Mouse (Mus musculus): ENCODE data around the gene Stub1. TPM values are rescaled to one million over a fixed set of nuclear protein-coding genes. Genes with fewer than 3 reads are reported as not detected.

The Stub1 gene
- polyA plus RNA-seq, 1 experiment from 2014 or later = 336 TPM

DNA sequence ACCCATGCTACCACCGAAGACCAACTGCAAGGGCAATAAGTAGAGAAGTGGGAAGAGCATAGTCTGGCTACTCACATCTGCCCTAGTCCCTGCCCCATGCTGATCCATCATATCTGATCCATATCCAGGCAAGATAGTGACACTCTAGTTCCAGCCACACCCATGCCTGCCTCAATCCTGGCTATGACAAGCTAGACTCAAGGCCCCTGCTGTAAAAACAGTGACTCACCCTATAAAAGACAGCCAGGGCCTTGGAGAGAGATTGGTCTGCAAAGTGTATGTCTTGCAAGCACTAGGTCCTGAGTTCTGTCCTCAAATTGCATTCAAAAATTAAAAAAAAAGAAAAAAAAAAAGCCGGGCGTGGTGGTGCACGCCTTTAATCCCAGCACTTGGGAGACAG is 26.7 kb downstream of the Stub1 start:
- H3K4me3 ChIP-seq (replicated peaks; ENCODE audit: low read length) = no peak overlapping the region
- no peak overlapping the region for H3K4me2 ChIP-seq (replicated peaks)
- H3K27ac ChIP-seq = no peak overlapping the region
- peaks cover 45% of the 10 kb centered on the region for H3K4me1 ChIP-seq (replicated peaks; ENCODE audit: control insufficient read depth, insufficient read depth, low read length)
- no peaks in the 10 kb centered on the region for H3K27me3 ChIP-seq (ENCODE audit: control insufficient read depth, insufficient read depth, low read length)
- no peaks in the 10 kb centered on the region for H3K9me3 ChIP-seq (ENCODE audit: control insufficient read depth, low read length)
- ATAC-seq (ENCODE audit: low FRiP score) = no peak
- WGBS = 83% methylated on average over 4 of the region's 4 CpGs
- no peak for DNase-seq (ENCODE audit: low spot score)
- H3K36me3 ChIP-seq (replicated peaks; ENCODE audit: control insufficient read depth, insufficient read depth) = no peaks in the 10 kb centered on the region
- no peak overlapping the region for H3K9ac ChIP-seq

- Histone ChIP-seq H3K36me3 (replicated peaks; ENCODE audit: control insufficient read depth, insufficient read depth) (no peaks in the 10 kb centered on the region), H3K27ac (peak overlapping the region; percentile 90), H3K4me1 (replicated peaks; ENCODE audit: control insufficient read depth, insufficient read depth, low read length) (peaks cover 24% of the 10 kb centered on the region), H3K27me3 (ENCODE audit: control insufficient read depth, insufficient read depth, low read length) (no peaks in the 10 kb centered on the region), H3K9me3 (ENCODE audit: control insufficient read depth, low read length) (no peaks in the 10 kb centered on the region), H3K4me3 (replicated peaks; ENCODE audit: low read length) (no peak overlapping the region), H3K9ac (peak overlapping the region; percentile 43), H3K4me2 (replicated peaks) (peak overlapping the region; percentile 36)
- peak; percentile 81 for DNase-seq (ENCODE audit: low spot score)
- WGBS = 9% methylated on average over 10 of the region's 10 CpGs
- peak; percentile 85 for ATAC-seq (ENCODE audit: low FRiP score)
Observed at GRCm38 (mm10) chr17:25802825-25803517, 30.2 kb downstream of the Stub1 start.

DNA sequence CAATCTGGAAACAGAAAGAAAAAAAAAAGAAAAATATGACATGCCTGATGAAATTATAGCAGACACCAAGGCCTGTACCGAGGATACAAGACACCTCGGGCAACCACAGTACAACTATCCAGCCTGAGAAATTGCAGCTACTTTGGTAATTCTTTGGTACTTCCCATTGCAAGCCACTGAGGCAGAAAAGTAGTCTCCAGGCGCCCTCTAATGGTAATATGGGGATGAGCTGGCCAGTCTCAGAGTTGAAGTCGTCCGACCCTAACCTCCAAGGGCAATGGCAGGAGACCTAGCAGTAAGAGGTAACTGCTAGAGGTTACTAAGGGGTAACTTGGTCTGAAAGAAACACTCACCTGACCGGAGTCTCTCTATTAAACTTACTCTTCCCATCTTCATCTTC is 32.2 kb downstream of the Stub1 start:
- Histone ChIP-seq H3K9me3 (ENCODE audit: control insufficient read depth, low read length) (no peaks in the 10 kb centered on the region), H3K4me1 (replicated peaks; ENCODE audit: control insufficient read depth, insufficient read depth, low read length) (peaks cover 31% of the 10 kb centered on the region), H3K9ac (no peak overlapping the region), H3K27ac (no peak overlapping the region), H3K4me3 (replicated peaks; ENCODE audit: low read length) (no peak overlapping the region), H3K4me2 (replicated peaks) (no peak overlapping the region), H3K36me3 (replicated peaks; ENCODE audit: control insufficient read depth, insufficient read depth) (no peaks in the 10 kb centered on the region), H3K27me3 (ENCODE audit: control insufficient read depth, insufficient read depth, low read length) (no peaks in the 10 kb centered on the region)
- WGBS = 10% methylated on average over 6 of the region's 6 CpGs
- peak; percentile 82 for DNase-seq (ENCODE audit: low spot score)
- ATAC-seq (ENCODE audit: low FRiP score) = no peak

- 0% methylated on average over 35 of the region's 35 CpGs for WGBS
- Histone ChIP-seq H3K4me3 (replicated peaks; ENCODE audit: low read length) (peak within 1 kb of the TSS; percentile 49), H3K36me3 (replicated peaks; ENCODE audit: control insufficient read depth, insufficient read depth) (no peaks in the 10 kb centered on the region), H3K4me1 (replicated peaks; ENCODE audit: control insufficient read depth, insufficient read depth, low read length) (peaks cover 20% of the 10 kb centered on the region), H3K9me3 (ENCODE audit: control insufficient read depth, low read length) (no peaks in the 10 kb centered on the region), H3K27me3 (ENCODE audit: control insufficient read depth, insufficient read depth, low read length) (no peaks in the 10 kb centered on the region), H3K9ac (peak within 1 kb of the TSS; percentile 47), H3K27ac (peak within 1 kb of the TSS; percentile 62), H3K4me2 (replicated peaks) (peak within 1 kb of the TSS; percentile 70)
- peak; percentile 72 for DNase-seq (ENCODE audit: low spot score)
- ATAC-seq (ENCODE audit: low FRiP score) = peak; percentile 63
Observed at GRCm38 (mm10) chr17:25796951-25797369, 36.2 kb downstream of the Stub1 start, which contains the start of gene Metrn. Gene Metrn, minus strand, starts transcription at chr17:25797136.

- H3K27ac ChIP-seq = peak overlapping the region; percentile 62
- H3K9me3 ChIP-seq (ENCODE audit: control insufficient read depth, low read length) = no peaks in the 10 kb centered on the region
- H3K9ac ChIP-seq = peak overlapping the region; percentile 47
- peak overlapping the region; percentile 70 for H3K4me2 ChIP-seq (replicated peaks)
- DNase-seq (ENCODE audit: low spot score) (no peak), ATAC-seq (ENCODE audit: low FRiP score) (no peak)
- no peaks in the 10 kb centered on the region for H3K27me3 ChIP-seq (ENCODE audit: control insufficient read depth, insufficient read depth, low read length)
- peak overlapping the region; percentile 49 for H3K4me3 ChIP-seq (replicated peaks; ENCODE audit: low read length)
- no peaks in the 10 kb centered on the region for H3K36me3 ChIP-seq (replicated peaks; ENCODE audit: control insufficient read depth, insufficient read depth)
- under 1% methylated on average over 36 of the region's 37 CpGs for WGBS
- H3K4me1 ChIP-seq (replicated peaks; ENCODE audit: control insufficient read depth, insufficient read depth, low read length) = peaks cover 24% of the 10 kb centered on the region
Observed at GRCm38 (mm10) chr17:25796211-25796771, 36.9 kb downstream of the Stub1 start.

- H3K27ac ChIP-seq = peak within 1 kb of the TSS; percentile 62
- peak within 1 kb of the TSS; percentile 49 for H3K4me3 ChIP-seq (replicated peaks; ENCODE audit: low read length)
- peak within 1 kb of the TSS; percentile 70 for H3K4me2 ChIP-seq (replicated peaks)
- ATAC-seq (ENCODE audit: low FRiP score) (no peak; the same call in 1 of the 2 replicates), DNase-seq (ENCODE audit: low spot score) (no peak)
- H3K9ac ChIP-seq = peak within 1 kb of the TSS; percentile 47
- no peaks in the 10 kb centered on the region for H3K27me3 ChIP-seq (ENCODE audit: control insufficient read depth, insufficient read depth, low read length)
- H3K9me3 ChIP-seq (ENCODE audit: control insufficient read depth, low read length) = no peaks in the 10 kb centered on the region
- no peaks in the 10 kb centered on the region for H3K36me3 ChIP-seq (replicated peaks; ENCODE audit: control insufficient read depth, insufficient read depth)
- 5% methylated on average over 6 of the region's 6 CpGs for WGBS
- H3K4me1 ChIP-seq (replicated peaks; ENCODE audit: control insufficient read depth, insufficient read depth, low read length) = peaks cover 26% of the 10 kb centered on the region
Observed at GRCm38 (mm10) chr17:25795609-25796092, 37.6 kb downstream of the Stub1 start, which contains the start of gene AC134908.4. Gene AC134908.4, minus strand, starts transcription at chr17:25795659.

GRCm38 (mm10) chr17:25794998-25795397 is 38.2 kb downstream of the Stub1 start:
- WGBS = 39% methylated on average over 17 of the region's 17 CpGs
- H3K27me3 ChIP-seq (ENCODE audit: control insufficient read depth, insufficient read depth, low read length) = no peaks in the 10 kb centered on the region
- peak overlapping the region; percentile 70 for H3K4me2 ChIP-seq (replicated peaks)
- H3K27ac ChIP-seq = peak overlapping the region; percentile 40
- ATAC-seq (ENCODE audit: low FRiP score) = no peak
- H3K9me3 ChIP-seq (ENCODE audit: control insufficient read depth, low read length) = no peaks in the 10 kb centered on the region
- peak overlapping the region; percentile 47 for H3K9ac ChIP-seq
- peak overlapping the region; percentile 49 for H3K4me3 ChIP-seq (replicated peaks; ENCODE audit: low read length)
- no peak for DNase-seq (ENCODE audit: low spot score)
- H3K36me3 ChIP-seq (replicated peaks; ENCODE audit: control insufficient read depth, insufficient read depth) = 0 out of 2 replicates have a peak, but pooled peaks cover under 1% of the 10 kb centered on the region
- H3K4me1 ChIP-seq (replicated peaks; ENCODE audit: control insufficient read depth, insufficient read depth, low read length) = peaks cover 26% of the 10 kb centered on the region

GRCm38 (mm10) chr17:25794197-25794596 is 39.0 kb downstream of the Stub1 start:
- Histone ChIP-seq H3K27ac (peak overlapping the region; percentile 40; the same call in 1 of the 2 replicates), H3K4me3 (replicated peaks; ENCODE audit: low read length) (no peak overlapping the region), H3K4me1 (replicated peaks; ENCODE audit: control insufficient read depth, insufficient read depth, low read length) (peaks cover 26% of the 10 kb centered on the region), H3K9me3 (ENCODE audit: control insufficient read depth, low read length) (no peaks in the 10 kb centered on the region), H3K9ac (peak overlapping the region; percentile 47; the same call in 1 of the 2 replicates), H3K27me3 (ENCODE audit: control insufficient read depth, insufficient read depth, low read length) (no peaks in the 10 kb centered on the region), H3K4me2 (replicated peaks) (peak overlapping the region; percentile 70), H3K36me3 (replicated peaks; ENCODE audit: control insufficient read depth, insufficient read depth) (peaks cover 8% of the 10 kb centered on the region)
- DNase-seq (ENCODE audit: low spot score) (no peak), ATAC-seq (ENCODE audit: low FRiP score) (no peak)
- WGBS = 7% methylated on average over 13 of the region's 13 CpGs

GRCm38 (mm10) chr17:25792615-25793014 is 40.6 kb downstream of the Stub1 start, which contains the start of gene Fam173a:
Gene Fam173a, minus strand, starts transcription at chr17:25792901.
- Histone ChIP-seq H3K4me1 (replicated peaks; ENCODE audit: control insufficient read depth, insufficient read depth, low read length) (peaks cover 26% of the 10 kb centered on the region), H3K27me3 (ENCODE audit: control insufficient read depth, insufficient read depth, low read length) (no peaks in the 10 kb centered on the region), H3K27ac (peak within 1 kb of the TSS; percentile 95), H3K36me3 (replicated peaks; ENCODE audit: control insufficient read depth, insufficient read depth) (peaks cover 19% of the 10 kb centered on the region), H3K4me3 (replicated peaks; ENCODE audit: low read length) (peak within 1 kb of the TSS; percentile 60), H3K9me3 (ENCODE audit: control insufficient read depth, low read length) (no peaks in the 10 kb centered on the region), H3K9ac (peak within 1 kb of the TSS; percentile 80), H3K4me2 (replicated peaks) (peak within 1 kb of the TSS; percentile 85)
- under 1% methylated on average over 14 of the region's 14 CpGs for WGBS
- ATAC-seq (ENCODE audit: low FRiP score) = peak; percentile 51; the same call in 1 of the 2 replicates
- peak; percentile 69 for DNase-seq (ENCODE audit: low spot score)
